Mouse (Mus musculus): ENCODE measurements around the gene Trim72. TPM values are rescaled to one million over a fixed set of nuclear protein-coding genes. Genes with fewer than 3 reads are reported as not detected.

Trim72 gene
- total and polyA plus RNA-seq, 3 experiments: 0.14 to 0.19 TPM; not detected in 1

- DNase-seq (ENCODE audit: low read depth, low spot score): peak; percentile 37
- H3K79me2 ChIP-seq (ENCODE audit: control insufficient read depth, insufficient read depth, low read length, poor library complexity): no peaks in the 10 kb centered on the region
- H3K4me1 ChIP-seq (ENCODE audit: control insufficient read depth in 1 of 2, insufficient read depth in 2 of 2, low read length in 2 of 2): peaks cover 0 to 17% of the 10 kb centered on the region in 2 experiments; a peak in 2 of 4 replicates
- peaks cover 0 to 16% of the 10 kb centered on the region in 2 experiments; a peak in 3 of 4 replicates for H3K36me3 ChIP-seq (ENCODE audit: control insufficient read depth in 1 of 2, insufficient read depth in 2 of 2, low read length in 2 of 2)
- no peak for TF ChIP-seq MEF2A (IDR thresholded peaks at IDR 0.05; ENCODE audit: extremely low read depth, insufficient replicate concordance, low read depth, low read length, poor library complexity, severe bottlenecking)
- no peak for TF ChIP-seq BHLHE40 (IDR thresholded peaks at IDR 0.05; ENCODE audit: borderline replicate concordance, low read depth, low read length)
- TF ChIP-seq USF2 (IDR thresholded peaks at IDR 0.05; ENCODE audit: borderline replicate concordance in 1 of 2, insufficient read depth in 1 of 2, low read depth in 1 of 2, low read length in 2 of 2): no peak
- no peak for TF ChIP-seq SMC3 (IDR thresholded peaks at IDR 0.05; ENCODE audit: low read depth, low read length)
- TF ChIP-seq SIN3A (IDR thresholded peaks at IDR 0.05; ENCODE audit: low read length): no peak
- no peaks in the 10 kb centered on the region for H3K9me3 ChIP-seq (replicated peaks; ENCODE audit: insufficient read depth, low read length)
- no peak overlapping the region for H3K4me3 ChIP-seq (ENCODE audit: control insufficient read depth in 1 of 2, insufficient read depth in 1 of 2, low read depth in 2 of 2, low read length in 2 of 2)
- H3K9ac ChIP-seq (ENCODE audit: control insufficient read depth, low read depth, low read length, poor library complexity, severe bottlenecking): no peak overlapping the region
- peak overlapping the region; percentile 37 for H3K27ac ChIP-seq (ENCODE audit: control insufficient read depth, low read depth, low read length)
- H3K27me3 ChIP-seq (ENCODE audit: control insufficient read depth in 1 of 2, insufficient read depth in 2 of 2, low read length in 2 of 2): no peaks in the 10 kb centered on the region
These were observed 4.3 kb upstream of the Trim72 start for GRCm38 (mm10) chr7:127999436-127999835.

- TF ChIP-seq ZC3H11A (IDR thresholded peaks at IDR 0.05; ENCODE audit: low read depth, low read length) (no peak), E2F4 (IDR thresholded peaks at IDR 0.05; ENCODE audit: borderline replicate concordance, low read depth, low read length) (no peak), KAT2A (conservative IDR thresholded peaks at IDR 0.05; ENCODE audit: low read depth, low read length) (no peak), MYB (IDR thresholded peaks at IDR 0.05; ENCODE audit: low read depth, low read length) (no peak), MEF2A (IDR thresholded peaks at IDR 0.05; ENCODE audit: extremely low read depth, insufficient replicate concordance, low read depth, low read length, poor library complexity, severe bottlenecking) (no peak), MAZ (IDR thresholded peaks at IDR 0.05; ENCODE audit: low read depth, low read length) (no peak), ETS1 (IDR thresholded peaks at IDR 0.05; ENCODE audit: low read depth, low read length) (peak; percentile 52), TAL1 (IDR thresholded peaks at IDR 0.05; ENCODE audit: low read length) (peak; percentile 61), GATA1 (IDR thresholded peaks at IDR 0.05; ENCODE audit: low read depth, low read length) (peak; percentile 76; the same call in 1 of the 2 replicates), POLR2AphosphoS5 (IDR thresholded peaks at IDR 0.05; ENCODE audit: borderline replicate concordance, low read depth, low read length) (no peak), TCF12 (IDR thresholded peaks at IDR 0.05; ENCODE audit: low read depth, low read length) (peak; percentile 79), HCFC1 (IDR thresholded peaks at IDR 0.05; ENCODE audit: low read depth, low read length) (no peak), MYC (IDR thresholded peaks at IDR 0.05; ENCODE audit: low read depth, low read length) (peak; percentile 65; the same call in 1 of the 2 replicates), CHD1 (IDR thresholded peaks at IDR 0.05; ENCODE audit: low read depth, low read length) (no peak), POLR2AphosphoS2 (IDR thresholded peaks at IDR 0.05; ENCODE audit: low read length) (peak; percentile 65), GABPA (IDR thresholded peaks at IDR 0.05; ENCODE audit: low read depth, low read length) (no peak), SMC3 (IDR thresholded peaks at IDR 0.05; ENCODE audit: low read depth, low read length) (no peak), MAX (IDR thresholded peaks at IDR 0.05; ENCODE audit: low read length) (0 out of 2 replicates have a peak, but pooled peaks have one; percentile 21), ZMIZ1 (IDR thresholded peaks at IDR 0.05; ENCODE audit: low read depth, low read length) (no peak), EP300 (IDR thresholded peaks at IDR 0.05; ENCODE audit: low read depth in 1 of 2, low read length in 2 of 2) (peak; percentile 48 to 66; a peak in 2 of 4 replicates)
- Histone ChIP-seq H3K79me2 (ENCODE audit: control insufficient read depth, insufficient read depth, low read length, poor library complexity) (no peaks in the 10 kb centered on the region), H3K9ac (ENCODE audit: control insufficient read depth, low read depth, low read length, poor library complexity, severe bottlenecking) (no peak overlapping the region), H3K27me3 (ENCODE audit: control insufficient read depth in 1 of 2, insufficient read depth in 2 of 2, low read length in 2 of 2) (no peaks in the 10 kb centered on the region), H3K9me3 (replicated peaks; ENCODE audit: insufficient read depth, low read length) (no peaks in the 10 kb centered on the region), H3K36me3 (ENCODE audit: control insufficient read depth in 1 of 2, insufficient read depth in 2 of 2, low read length in 2 of 2) (peaks cover 0 to 16% of the 10 kb centered on the region in 2 experiments; a peak in 2 of 4 replicates), H3K4me1 (ENCODE audit: control insufficient read depth in 1 of 2, insufficient read depth in 2 of 2, low read length in 2 of 2) (peaks cover 0 to 17% of the 10 kb centered on the region in 2 experiments; a peak in 2 of 4 replicates), H3K27ac (ENCODE audit: control insufficient read depth, low read depth, low read length) (no peak overlapping the region), H3K4me3 (ENCODE audit: control insufficient read depth in 1 of 2, insufficient read depth in 1 of 2, low read depth in 2 of 2, low read length in 2 of 2) (no peak overlapping the region)
- DNase-seq (ENCODE audit: low read depth, low spot score): peak; percentile 48
These were observed 3.4 kb upstream of the Trim72 start for GRCm38 (mm10) chr7:128000068-128000950.

All from MEL (cell line).